Mouse (Mus musculus) midbrain, embryonic 10.5 days (tissue): ENCODE data around the gene Peg10. TPM values are rescaled to one million over a fixed set of nuclear protein-coding genes. Genes with fewer than 3 reads are reported as not detected.

Source experiments
- DNase-seq: peaks from one replicate; pipeline ENCODE4 v3.0.0-alpha.2; 2017; ENCODE audit warnings: low spot score
- H3K27ac ChIP-seq: fragments of 300-500 bp; sonication (generic); replicated peaks from 2 replicates; pipeline ENCODE4 v1.5.1; 2016; ENCODE audit warnings: mild to moderate bottlenecking
- H3K27me3 ChIP-seq: fragments of 300-500 bp; sonication (generic); 2 replicates; pipeline ENCODE4 v1.6.1; 2016; ENCODE audit warnings: low read depth, mild to moderate bottlenecking; ENCODE audit not compliant: poor library complexity, severe bottlenecking
- H3K36me3 ChIP-seq: fragments of 300-500 bp; sonication (generic); 2 replicates; pipeline ENCODE4 v1.6.1; 2016; ENCODE audit warnings: mild to moderate bottlenecking, moderate library complexity
- H3K4me1 ChIP-seq: fragments of 300-500 bp; sonication (generic); 2 replicates; pipeline ENCODE4 v1.6.1; 2016
- H3K4me3 ChIP-seq: fragments of 300-500 bp; sonication (generic); 2 replicates; pipeline ENCODE4 v1.5.1; 2016; ENCODE audit warnings: mild to moderate bottlenecking, moderate library complexity
- H3K9me3 ChIP-seq: fragments of 300-500 bp; sonication (generic); replicated peaks from 2 replicates; pipeline ENCODE4 v1.6.1; 2016; ENCODE audit warnings: mild to moderate bottlenecking
- WGBS: fragments of 180-500 bp; shearing (Covaris S2); methylation state at CpG from one replicate; pipeline ENCODE4 v1.1.7; 2016; 5-methylcytosine and 5-hydroxymethylcytosine counted together
- polyA plus RNA-seq: library from polyadenylated mRNA; unstranded; fragments of >200 nt; fragmentation: Nextera tagmentation; extraction: Ambion mirVana; gene quantifications from 2 replicates; pipeline ENCODE4 v1.2.1, GENCODE M21; 2016

Peg10 gene
- polyA plus RNA-seq, 1 experiment from 2014 or later = 8.8 TPM

- no peak for DNase-seq
- H3K9me3 ChIP-seq = no peaks in the 10 kb centered on the region
- H3K36me3 ChIP-seq = peaks cover 12% of the 10 kb centered on the region
- 90% methylated on average over 9 of the region's 9 CpGs for WGBS
- H3K4me3 ChIP-seq = no peak overlapping the region
- H3K27ac ChIP-seq = no peak overlapping the region
- no peaks in the 10 kb centered on the region for H3K27me3 ChIP-seq
- peaks cover 62% of the 10 kb centered on the region for H3K4me1 ChIP-seq
Observed at GRCm38 (mm10) chr6:4736372-4736771, 10.7 kb upstream of the Peg10 start.

DNA sequence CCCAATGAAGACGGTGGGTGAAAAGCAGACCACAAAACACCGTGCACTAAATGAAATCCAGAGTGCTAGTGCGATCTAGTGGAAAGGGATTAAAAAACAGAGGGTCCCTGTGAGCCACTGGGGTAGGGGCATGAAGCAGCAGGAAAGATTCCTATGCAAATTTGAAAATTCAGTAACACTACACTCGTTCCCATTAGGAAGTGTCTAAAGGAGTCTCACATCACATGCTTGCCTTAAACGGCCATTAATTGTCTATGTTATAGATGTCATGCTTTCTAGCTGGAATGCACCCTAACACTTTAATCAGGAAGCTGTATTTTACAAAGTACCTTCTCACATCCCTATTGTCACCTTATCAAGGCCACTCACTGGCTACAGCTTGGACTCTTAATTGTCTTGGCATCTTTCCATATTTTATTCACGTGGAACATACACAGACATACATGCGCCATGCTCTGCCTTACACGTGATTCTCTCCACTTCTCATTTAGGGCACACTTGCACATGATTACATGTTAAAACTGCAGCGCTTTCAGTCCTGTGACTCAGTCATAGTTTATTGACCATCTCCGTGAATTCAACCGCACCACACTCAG is 9.0 kb upstream of the Peg10 start:
- DNase-seq = no peak
- Histone ChIP-seq H3K27ac (peak overlapping the region; percentile 53), H3K27me3 (no peaks in the 10 kb centered on the region), H3K4me3 (peak overlapping the region; percentile 29; the same call in 1 of the 2 replicates), H3K9me3 (no peaks in the 10 kb centered on the region), H3K36me3 (peaks cover 12% of the 10 kb centered on the region), H3K4me1 (peaks cover 68% of the 10 kb centered on the region)
- WGBS = 22% methylated on average over 11 of the region's 11 CpGs

DNA sequence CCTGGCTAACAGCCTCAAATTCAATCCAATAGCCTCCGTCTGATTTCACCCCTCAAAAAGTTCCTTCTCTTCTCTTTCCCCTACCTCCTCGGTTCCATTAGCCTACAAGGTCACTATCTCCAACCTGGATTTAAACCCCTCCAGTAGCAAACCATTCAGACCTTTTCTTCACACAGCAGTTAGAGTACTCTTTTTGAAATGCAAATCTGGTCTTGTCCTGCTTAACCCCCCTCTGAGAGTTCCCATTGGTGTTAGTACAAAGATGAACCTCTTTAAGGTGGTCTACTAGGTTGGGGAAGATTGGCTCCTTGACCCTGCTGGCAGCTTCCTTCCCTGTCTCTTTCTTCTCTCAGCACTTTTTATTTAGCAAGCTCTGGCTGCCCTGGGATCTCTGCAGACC is 8.4 kb upstream of the Peg10 start:
- WGBS = 6% methylated on average over 2 of the region's 2 CpGs
- peaks cover 12% of the 10 kb centered on the region for H3K36me3 ChIP-seq
- H3K9me3 ChIP-seq = no peaks in the 10 kb centered on the region
- no peaks in the 10 kb centered on the region for H3K27me3 ChIP-seq
- DNase-seq = no peak
- H3K4me3 ChIP-seq = peak overlapping the region; percentile 29
- peaks cover 71% of the 10 kb centered on the region for H3K4me1 ChIP-seq
- H3K27ac ChIP-seq = peak overlapping the region; percentile 53

GRCm38 (mm10) chr6:4739522-4740355 is 7.4 kb upstream of the Peg10 start:
- Histone ChIP-seq H3K4me3 (peak overlapping the region; percentile 35), H3K9me3 (no peaks in the 10 kb centered on the region), H3K4me1 (peaks cover 74% of the 10 kb centered on the region), H3K27ac (peak overlapping the region; percentile 46; the same call in 1 of the 2 replicates), H3K27me3 (no peaks in the 10 kb centered on the region), H3K36me3 (peaks cover 9% of the 10 kb centered on the region)
- DNase-seq = no peak
- WGBS = 7% methylated on average over 13 of the region's 13 CpGs

DNA sequence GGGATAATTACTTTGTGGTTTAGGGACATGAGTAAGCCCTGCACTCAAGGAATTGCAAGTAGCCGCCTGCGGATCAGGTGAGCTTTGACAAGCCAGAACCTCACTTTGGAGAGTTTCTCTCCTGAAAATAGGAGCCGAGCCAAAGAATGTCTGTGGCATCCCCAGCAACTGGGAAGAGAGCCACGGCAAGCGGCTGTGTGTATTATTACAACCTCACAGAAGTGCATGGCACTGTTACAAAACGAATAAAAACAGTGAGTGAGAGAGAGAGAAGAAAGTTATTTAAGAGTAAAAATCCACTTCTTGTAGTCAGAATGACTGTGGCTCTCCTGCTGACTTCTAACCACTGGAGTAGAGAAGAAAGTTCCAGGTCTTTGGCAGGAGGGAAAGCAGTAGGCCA is 6.6 kb upstream of the Peg10 start:
- Histone ChIP-seq H3K36me3 (peaks cover 6% of the 10 kb centered on the region), H3K27me3 (no peaks in the 10 kb centered on the region), H3K4me1 (peaks cover 76% of the 10 kb centered on the region), H3K9me3 (no peaks in the 10 kb centered on the region), H3K27ac (peak overlapping the region; percentile 34), H3K4me3 (no peak overlapping the region)
- no peak for DNase-seq
- WGBS = 26% methylated on average over 6 of the region's 6 CpGs

- peaks cover 9% of the 10 kb centered on the region; the same call in 1 of the 2 replicates for H3K36me3 ChIP-seq
- peak; percentile 29 for DNase-seq
- no peaks in the 10 kb centered on the region for H3K27me3 ChIP-seq
- peak overlapping the region; percentile 93 for H3K27ac ChIP-seq
- peaks cover 30% of the 10 kb centered on the region for H3K9me3 ChIP-seq
- WGBS = 56% methylated on average over 22 of the region's 22 CpGs
- peak overlapping the region; percentile 65 for H3K4me3 ChIP-seq
- peaks cover 33% of the 10 kb centered on the region for H3K4me1 ChIP-seq
Observed at GRCm38 (mm10) chr6:4746036-4746695, 940 bp upstream of the Peg10 start.

DNA sequence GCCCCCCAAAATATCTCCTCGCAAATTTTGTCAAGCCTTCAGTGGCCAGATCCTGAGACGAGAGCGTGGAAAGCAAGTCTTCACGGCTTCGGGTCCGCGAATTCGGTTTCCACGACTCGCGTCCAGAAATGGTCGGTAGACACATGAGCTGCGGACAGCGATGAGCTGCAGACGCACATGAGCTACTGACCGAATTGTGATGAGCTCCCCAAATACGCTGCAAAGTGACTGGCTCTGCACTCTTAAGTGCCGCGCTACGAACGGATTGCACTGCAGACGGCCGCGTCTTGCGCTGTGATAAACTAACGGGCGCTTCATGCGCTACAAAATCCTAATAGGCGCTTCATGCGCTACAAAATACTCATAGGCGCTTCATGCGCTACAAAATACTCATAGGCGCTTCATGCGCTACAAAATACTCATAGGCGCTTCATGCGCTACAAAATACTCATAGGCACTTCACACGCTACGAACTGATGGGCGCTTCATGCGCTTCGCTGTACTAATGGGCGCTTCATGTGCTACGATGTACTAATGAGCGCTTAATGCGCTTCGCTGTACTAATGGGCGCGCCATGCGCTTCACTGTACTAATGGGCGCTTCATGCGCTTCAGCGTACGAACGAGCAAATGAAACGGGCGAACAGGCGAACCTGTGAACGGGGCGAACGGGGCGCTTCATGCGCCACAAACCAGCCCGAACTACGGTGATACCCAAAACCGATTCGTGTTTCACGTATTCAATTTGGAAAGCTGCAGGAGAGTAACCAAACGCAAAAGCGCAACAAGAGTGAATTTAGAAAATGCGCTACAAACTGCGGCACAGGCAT is 785 bp downstream of the Peg10 start:
- WGBS = 50% methylated on average over 71 of the region's 71 CpGs
- Histone ChIP-seq H3K36me3 (peaks cover 9% of the 10 kb centered on the region; the same call in 1 of the 2 replicates), H3K9me3 (peaks cover 30% of the 10 kb centered on the region), H3K27me3 (no peaks in the 10 kb centered on the region), H3K4me1 (peaks cover 15% of the 10 kb centered on the region), H3K27ac (peak overlapping the region; percentile 93), H3K4me3 (peak overlapping the region; percentile 65)
- peak; percentile 45 for DNase-seq

DNA sequence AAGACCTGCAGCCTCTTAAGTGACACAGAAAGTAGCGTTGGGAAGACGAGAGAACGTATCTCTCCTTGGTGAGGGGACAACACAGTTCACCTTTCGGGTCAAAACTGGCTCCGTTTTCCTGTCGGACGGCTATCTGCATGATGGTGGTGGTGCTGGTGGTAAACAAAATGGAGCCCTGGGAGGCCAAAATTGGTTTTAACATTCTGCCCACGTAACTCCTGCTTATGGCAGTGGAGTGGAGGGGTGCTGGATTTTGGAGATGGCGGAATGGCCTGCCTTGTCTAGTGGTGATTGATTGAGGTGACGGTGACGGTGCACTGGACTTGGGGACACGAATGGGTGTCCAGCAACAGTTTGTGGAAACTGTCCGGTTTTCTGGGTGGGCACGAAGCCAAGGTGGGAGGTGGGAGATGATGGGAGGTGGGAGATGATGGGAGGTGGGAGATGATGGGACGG is 1.4 kb downstream of the Peg10 start:
- no peak for DNase-seq
- no peaks in the 10 kb centered on the region for H3K27me3 ChIP-seq
- peaks cover 9% of the 10 kb centered on the region; the same call in 1 of the 2 replicates for H3K36me3 ChIP-seq
- H3K4me1 ChIP-seq = peaks cover 9% of the 10 kb centered on the region
- H3K4me3 ChIP-seq = peak overlapping the region; percentile 65
- H3K9me3 ChIP-seq = peaks cover 30% of the 10 kb centered on the region
- peak overlapping the region; percentile 39 for H3K27ac ChIP-seq
- WGBS = 48% methylated on average over 15 of the region's 15 CpGs

DNA sequence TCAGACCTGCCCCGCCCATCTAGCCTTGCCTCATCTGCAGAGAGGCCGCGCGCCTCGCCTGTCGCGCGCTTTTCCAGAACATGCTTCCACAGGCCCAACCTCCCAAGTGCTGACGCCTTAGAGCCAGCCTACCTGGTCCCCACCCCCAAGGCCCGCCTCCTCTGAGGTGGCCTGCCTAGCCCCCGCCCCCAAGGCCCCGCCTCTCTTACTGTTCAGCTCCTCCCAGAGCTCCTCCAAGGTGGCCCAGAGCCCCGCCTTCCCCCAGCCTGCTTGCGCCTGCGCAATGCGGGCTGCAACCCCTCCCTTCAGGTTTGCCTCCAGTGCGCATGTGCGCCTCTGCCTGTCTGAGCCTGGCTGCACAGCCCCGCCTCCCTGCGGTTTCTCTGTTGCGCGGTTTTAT is 2.0 kb downstream of the Peg10 start:
- Histone ChIP-seq H3K27ac (peak overlapping the region; percentile 39; the same call in 1 of the 2 replicates), H3K27me3 (no peaks in the 10 kb centered on the region), H3K9me3 (peaks cover 33% of the 10 kb centered on the region), H3K4me3 (peak overlapping the region; percentile 65), H3K4me1 (0 out of 2 replicates have a peak, but pooled peaks cover 5% of the 10 kb centered on the region), H3K36me3 (peaks cover 14% of the 10 kb centered on the region)
- 44% methylated on average over 22 of the region's 22 CpGs for WGBS
- DNase-seq = peak; percentile 93

- DNase-seq = no peak
- no peak overlapping the region for H3K4me3 ChIP-seq
- H3K27me3 ChIP-seq = no peaks in the 10 kb centered on the region
- H3K9me3 ChIP-seq = peaks cover 55% of the 10 kb centered on the region
- peaks cover 37% of the 10 kb centered on the region for H3K36me3 ChIP-seq
- 86% methylated on average over 4 of the region's 4 CpGs for WGBS
- H3K27ac ChIP-seq = no peak overlapping the region
- 0 out of 2 replicates have a peak, but pooled peaks cover 3% of the 10 kb centered on the region for H3K4me1 ChIP-seq
Observed at GRCm38 (mm10) chr6:4751355-4751754, 4.2 kb downstream of the Peg10 start.

DNA sequence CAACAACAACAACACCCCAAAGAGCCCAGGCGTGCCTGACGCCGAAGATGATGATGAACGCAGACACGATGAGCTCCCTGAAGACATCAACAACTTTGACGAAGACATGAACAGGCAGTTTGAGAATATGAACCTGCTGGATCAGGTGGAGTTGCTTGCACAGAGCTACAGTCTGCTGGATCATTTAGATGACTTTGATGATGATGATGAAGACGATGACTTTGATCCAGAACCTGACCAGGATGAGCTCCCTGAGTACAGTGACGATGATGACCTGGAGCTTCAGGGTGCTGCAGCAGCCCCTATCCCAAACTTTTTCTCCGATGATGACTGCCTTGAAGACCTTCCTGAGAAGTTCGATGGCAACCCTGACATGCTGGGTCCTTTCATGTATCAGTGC is 7.2 kb downstream of the Peg10 start:
- peaks cover 32% of the 10 kb centered on the region for H3K9me3 ChIP-seq
- no peak for DNase-seq
- 92% methylated on average over 10 of the region's 10 CpGs for WGBS
- no peaks in the 10 kb centered on the region for H3K27me3 ChIP-seq
- no peak overlapping the region for H3K27ac ChIP-seq
- no peak overlapping the region for H3K4me3 ChIP-seq
- peaks cover 56% of the 10 kb centered on the region for H3K36me3 ChIP-seq
- H3K4me1 ChIP-seq = no peaks in the 10 kb centered on the region

- Histone ChIP-seq H3K27ac (no peak overlapping the region), H3K27me3 (no peaks in the 10 kb centered on the region), H3K9me3 (peaks cover 31% of the 10 kb centered on the region), H3K4me3 (no peak overlapping the region), H3K36me3 (peaks cover 58% of the 10 kb centered on the region), H3K4me1 (no peaks in the 10 kb centered on the region)
- WGBS = 94% methylated on average over 16 of the region's 16 CpGs
- no peak for DNase-seq
Observed at GRCm38 (mm10) chr6:4754886-4755285, 7.8 kb downstream of the Peg10 start.
